Mouse (Mus musculus) urinary bladder, postnatal 10 days (tissue): Measurements from ENCODE around the gene Dlk2.

Experiments used
- DNase-seq: peaks from one replicate; pipeline ENCODE4 v3.0.0; 2022; ENCODE audit warnings: low spot score

The Dlk2 gene

DNA sequence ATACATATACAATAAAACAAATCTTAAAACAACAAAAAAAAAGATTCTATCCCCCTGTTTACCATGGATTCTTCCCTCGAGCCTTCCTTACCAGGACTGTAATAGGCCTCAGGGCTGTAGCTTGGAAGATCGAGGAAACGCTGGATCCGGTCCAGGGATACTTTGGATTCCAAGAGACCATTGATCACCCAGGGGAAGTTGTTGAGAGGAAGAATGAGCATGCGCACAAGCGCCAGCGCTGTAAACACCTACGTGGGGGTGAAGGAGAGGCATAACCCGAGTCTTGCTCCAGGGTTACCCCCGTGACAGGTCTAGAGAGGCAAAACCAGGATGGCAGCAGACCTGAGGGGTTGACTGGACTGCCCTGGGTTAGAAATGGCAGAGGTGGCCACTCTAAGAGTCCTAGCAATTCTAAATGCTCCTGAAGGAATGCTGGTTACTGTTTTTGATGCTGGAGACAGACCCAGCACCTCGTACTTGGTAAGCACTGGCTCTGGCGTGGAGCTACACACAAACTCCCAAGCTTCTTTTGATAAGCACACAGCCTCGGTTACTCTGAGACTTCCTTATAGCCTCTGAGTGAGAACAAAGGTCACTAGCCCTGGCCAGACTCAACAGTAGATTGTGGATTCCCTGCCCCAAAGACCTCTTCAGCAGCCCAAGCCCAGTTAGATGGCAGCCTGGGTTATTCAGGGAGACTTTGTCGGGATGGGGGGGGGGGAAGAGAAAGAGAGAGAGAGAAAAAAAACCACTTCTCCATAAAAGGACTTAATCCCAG lies 25.0 kb downstream of the Dlk2 start:
- no peak for DNase-seq

DNA sequence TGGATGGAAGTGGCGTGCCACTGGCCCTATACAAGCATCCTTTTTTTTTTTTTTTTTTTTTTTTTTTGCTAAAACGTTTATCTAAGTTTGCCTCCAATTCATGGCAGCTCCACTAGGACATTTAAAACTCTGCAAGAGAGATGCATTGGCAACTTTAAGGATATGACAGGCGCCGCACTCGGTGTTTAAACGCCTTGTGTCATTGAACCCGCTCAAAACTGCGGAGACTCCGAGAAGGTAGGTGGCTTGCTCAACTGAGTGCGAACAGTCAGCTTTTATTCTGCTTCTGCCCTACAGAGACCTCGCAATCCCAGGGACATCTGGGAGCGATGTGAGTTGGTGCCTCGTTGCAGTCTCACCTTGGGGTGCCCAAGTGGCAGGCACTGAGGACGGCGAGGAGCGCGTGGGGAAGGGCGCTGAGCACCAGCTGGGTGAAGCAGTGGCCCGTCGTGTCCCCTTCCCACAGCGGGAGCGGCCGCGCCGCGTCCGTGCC lies 30.2 kb downstream of the Dlk2 start:
- DNase-seq: no peak

DNA sequence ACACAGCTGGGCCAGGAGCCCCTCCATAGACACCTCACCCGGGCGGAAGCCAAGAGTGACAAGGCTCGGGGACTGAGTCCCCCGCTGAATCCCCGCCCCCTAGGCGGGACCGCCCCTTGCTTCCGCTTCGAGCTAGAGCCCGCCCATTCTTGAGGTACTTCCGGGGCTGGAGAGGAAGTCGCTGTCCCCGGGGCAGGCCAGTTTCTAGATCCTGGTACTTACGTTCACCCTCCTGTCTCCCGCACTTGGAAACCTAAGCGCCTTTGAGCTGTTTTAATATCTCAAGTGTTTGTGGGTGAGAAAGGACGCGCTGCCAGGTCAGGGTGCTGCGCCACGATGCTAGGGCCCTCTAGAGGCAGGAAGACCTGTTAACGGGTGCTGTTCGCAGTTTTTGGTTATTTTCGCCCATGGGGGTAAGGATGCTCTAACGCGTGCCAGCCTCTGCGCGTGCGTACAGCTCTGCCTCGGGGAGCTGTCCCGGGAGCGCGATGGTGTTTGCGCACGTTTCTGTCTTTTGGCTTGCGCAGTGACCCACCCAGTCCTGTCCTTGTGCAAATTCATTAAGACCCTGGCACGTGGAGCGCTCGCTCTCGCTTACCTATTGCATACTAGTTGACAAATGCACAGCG lies 30.8 kb downstream of the Dlk2 start, which contains the start of gene Abcc10:
Abcc10 (minus strand) TSS at position 447 of the 629 bp plus-strand sequence.
- DNase-seq: peak; percentile 73

DNA sequence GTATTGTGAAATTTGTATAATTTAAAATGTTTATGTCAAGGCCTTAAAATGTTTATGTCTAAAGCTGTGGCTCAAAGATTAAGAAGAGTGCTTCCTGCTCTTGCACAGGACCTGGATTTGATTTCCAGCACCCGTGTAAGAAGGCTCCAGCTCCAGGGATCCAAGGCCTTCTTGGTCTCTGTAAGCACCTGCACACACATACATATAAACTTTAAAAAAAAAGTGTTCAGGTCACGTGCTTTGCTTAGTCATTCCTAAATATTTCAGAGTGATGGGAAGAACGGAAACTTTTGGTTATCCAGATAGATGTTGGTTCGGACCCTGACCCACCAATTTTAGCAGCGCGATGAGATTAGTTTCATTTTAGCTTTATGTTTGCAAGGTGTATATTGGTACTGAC lies 31.5 kb downstream of the Dlk2 start:
- no peak for DNase-seq

DNA sequence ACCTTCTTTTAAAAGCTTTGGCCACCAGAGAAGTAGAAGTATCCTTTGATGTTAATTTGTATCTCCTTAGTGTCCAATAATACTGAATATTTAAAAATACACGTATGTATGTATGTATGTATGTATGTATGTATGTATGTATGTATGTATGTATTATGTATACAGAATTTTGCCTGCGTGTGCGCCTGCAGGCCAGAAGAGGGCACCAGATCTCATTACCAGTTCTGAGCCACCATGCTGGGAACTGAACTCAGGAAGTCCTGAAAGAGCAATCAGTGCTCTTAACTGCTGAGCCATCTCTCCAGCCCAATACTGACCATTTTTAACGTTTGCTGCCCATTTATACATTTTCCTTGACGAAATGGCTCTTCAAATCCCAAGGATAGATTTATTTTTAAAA lies 39.3 kb downstream of the Dlk2 start:
- no peak for DNase-seq

DNA sequence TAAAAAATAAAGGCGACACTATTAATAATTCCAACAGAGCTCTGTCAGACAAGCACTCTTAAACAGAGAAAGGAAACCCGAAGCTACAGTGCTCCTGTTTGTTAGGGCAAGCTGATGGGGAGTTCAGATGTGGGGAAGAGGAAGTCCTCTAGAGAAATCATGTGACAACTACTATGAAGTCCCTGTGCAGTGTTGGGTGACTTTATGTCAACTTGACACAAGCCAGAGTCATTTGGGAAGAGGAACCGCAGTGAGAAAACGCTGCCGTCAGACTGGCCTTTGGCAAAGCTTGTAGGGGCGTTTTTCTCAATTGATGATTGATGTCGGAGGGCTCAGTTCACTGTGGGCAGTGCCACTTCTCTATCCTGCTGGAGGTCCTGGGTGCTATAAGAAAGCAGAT lies 44.0 kb downstream of the Dlk2 start:
- DNase-seq: no peak

DNA sequence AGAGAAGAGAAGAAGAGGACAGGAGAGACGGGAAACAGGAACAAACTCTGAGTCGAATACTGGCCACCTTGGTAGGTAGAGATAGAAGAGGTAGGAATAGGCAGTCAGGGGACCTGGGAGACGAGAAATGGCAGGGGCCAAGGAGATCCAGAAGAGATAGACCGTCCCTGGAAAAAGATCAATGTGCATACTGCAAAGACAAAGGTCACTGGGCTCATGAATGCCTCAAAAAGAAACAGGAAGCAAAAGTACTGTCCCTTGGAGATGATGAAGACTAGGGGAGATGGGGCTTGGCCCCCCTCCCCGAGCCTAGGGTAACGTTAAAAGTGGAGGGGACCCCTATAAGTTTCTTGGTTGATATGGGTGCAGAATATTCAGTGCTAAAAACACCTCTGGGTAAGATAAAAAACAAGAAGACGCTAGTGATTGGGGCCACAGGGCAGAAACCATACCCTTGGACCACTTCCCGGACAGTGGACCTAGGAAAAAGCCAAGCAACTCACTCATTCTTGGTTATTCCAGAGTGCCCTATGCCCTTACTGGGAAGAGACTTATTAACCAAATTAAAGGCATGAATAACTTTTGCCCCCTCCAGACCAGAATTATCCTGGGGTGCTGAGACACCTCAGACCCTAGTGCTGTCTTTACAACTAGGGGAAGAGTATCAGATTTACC lies 53.9 kb downstream of the Dlk2 start:
- no peak for DNase-seq
